Mouse (Mus musculus) adrenal gland, adult 18-20 months (tissue): Measurements from ENCODE around the gene Ppp2r5c. TPM values are rescaled to one million over a fixed set of nuclear protein-coding genes. Genes with fewer than 3 reads are reported as not detected.

Experiments used
- DNase-seq, 2 experiments: peaks; one replicate each; pipeline ENCODE4 v3.0.0; 2021 to 2022; ENCODE audit warnings: low spot score in 2 of 2
- total RNA-seq, 2 experiments: library from RNA; stranded (reverse); gene quantifications; 1 replicate in 1 of 2; 2 replicates in 1 of 2; pipeline ENCODE4 v1.2.3; 2021

The Ppp2r5c gene
- total RNA-seq, 2 experiments from 2014 or later = 97.8 to 113 TPM

- peak; percentile 70 for DNase-seq
Measured at GRCm38 (mm10) chr12:110485585-110486331, 38.8 kb downstream of the Ppp2r5c start.

- no peak for DNase-seq
Measured at GRCm38 (mm10) chr12:110486852-110487251, 39.9 kb downstream of the Ppp2r5c start.

GRCm38 (mm10) chr12:110488031-110488430, 41.1 kb downstream of the Ppp2r5c start:
- no peak for DNase-seq

GRCm38 (mm10) chr12:110489946-110490701, 43.2 kb downstream of the Ppp2r5c start:
- no peak for DNase-seq

GRCm38 (mm10) chr12:110492436-110492835, 45.5 kb downstream of the Ppp2r5c start:
- no peak for DNase-seq

GRCm38 (mm10) chr12:110493597-110494369, 46.9 kb downstream of the Ppp2r5c start:
- no peak for DNase-seq

- DNase-seq = no peak
Measured at GRCm38 (mm10) chr12:110494846-110495245, 47.9 kb downstream of the Ppp2r5c start.

- DNase-seq = no peak
Measured at GRCm38 (mm10) chr12:110495260-110495659, 48.3 kb downstream of the Ppp2r5c start.

- DNase-seq = no peak
Measured at GRCm38 (mm10) chr12:110496016-110496415, 49.1 kb downstream of the Ppp2r5c start.

GRCm38 (mm10) chr12:110497013-110497412, 50.1 kb downstream of the Ppp2r5c start:
- DNase-seq = no peak

- DNase-seq = no peak
Measured at GRCm38 (mm10) chr12:110497485-110497884, 50.6 kb downstream of the Ppp2r5c start.

GRCm38 (mm10) chr12:110498283-110499224, 51.6 kb downstream of the Ppp2r5c start:
- no peak for DNase-seq

- DNase-seq = no peak
Measured at GRCm38 (mm10) chr12:110499225-110499992, 52.5 kb downstream of the Ppp2r5c start.

GRCm38 (mm10) chr12:110500095-110500494, 53.2 kb downstream of the Ppp2r5c start:
- DNase-seq = no peak

GRCm38 (mm10) chr12:110503406-110504144, 56.7 kb downstream of the Ppp2r5c start:
- DNase-seq = peak in 1 of 2 experiments; percentile 30

GRCm38 (mm10) chr12:110504145-110504490, 57.2 kb downstream of the Ppp2r5c start:
- peak in 1 of 2 experiments; percentile 28 for DNase-seq

- no peak for DNase-seq
Measured at GRCm38 (mm10) chr12:110504793-110505192, 57.9 kb downstream of the Ppp2r5c start.

GRCm38 (mm10) chr12:110506046-110506445, 59.1 kb downstream of the Ppp2r5c start:
- no peak for DNase-seq

- DNase-seq = no peak
Measured at GRCm38 (mm10) chr12:110507714-110508297, 60.9 kb downstream of the Ppp2r5c start.
